Mouse (Mus musculus) adrenal gland (tissue): ENCODE data around the gene Lancl2.

ENCODE experiments used
- intact Hi-C: fragments of 180-260 bp; cut with DNase I; formaldehyde crosslinking; loops from one replicate; pipeline ENCODE4 v1.15.1; 2025

The Lancl2 gene

GRCm38 (mm10) chr6:57765095-57765878, 62.9 kb downstream of the Lancl2 start:
- intact Hi-C loops: no loop called here

DNA sequence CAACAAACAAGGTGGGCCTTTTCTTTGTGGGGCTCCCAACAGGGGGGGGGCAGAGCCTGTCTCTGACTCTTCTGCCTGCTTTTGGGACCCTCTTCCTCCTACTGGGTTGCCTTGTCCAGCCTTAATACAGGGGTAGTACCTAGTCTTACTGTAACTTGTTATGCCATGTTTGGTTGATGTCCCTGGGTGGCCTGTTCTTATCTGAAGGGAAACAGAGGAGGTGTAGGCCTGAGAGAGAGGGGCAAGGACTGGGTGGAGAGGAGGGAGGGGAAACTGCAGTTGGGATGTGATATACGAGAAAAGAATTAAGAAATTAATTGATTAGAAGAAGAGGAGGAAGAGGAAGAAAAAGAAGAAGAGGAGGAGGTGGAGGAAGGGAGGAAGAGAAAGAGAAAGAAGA, 63.9 kb downstream of the Lancl2 start:
- intact Hi-C loops: no loop called here

- intact Hi-C loops: no loop called here
Measured at GRCm38 (mm10) chr6:57767112-57767868, 65.0 kb downstream of the Lancl2 start.

- intact Hi-C loops: no loop called here
Measured at GRCm38 (mm10) chr6:57768948-57769525, 66.7 kb downstream of the Lancl2 start.

- intact Hi-C loops: no loop called here
Measured at GRCm38 (mm10) chr6:57770467-57771190, 68.3 kb downstream of the Lancl2 start.

DNA sequence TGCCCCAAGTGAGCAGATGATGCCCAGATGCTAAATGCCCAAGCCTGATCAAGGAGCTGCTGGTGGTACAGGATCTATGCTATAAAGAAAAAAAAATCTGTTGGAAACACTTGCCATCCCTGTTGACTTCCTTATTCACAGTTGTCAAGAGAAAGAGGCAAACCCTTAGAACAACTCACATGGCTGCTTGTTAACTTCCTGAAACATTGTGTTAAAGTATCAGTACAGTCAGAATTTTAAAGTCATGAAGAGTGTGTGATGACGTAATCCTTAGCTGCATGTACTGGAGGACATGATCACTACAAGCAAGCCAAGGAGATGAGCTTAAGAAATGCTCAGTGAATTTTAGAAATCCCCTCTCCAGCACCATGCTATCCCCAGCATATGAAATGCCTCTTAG, 71.5 kb downstream of the Lancl2 start:
- intact Hi-C loops: no loop called here

DNA sequence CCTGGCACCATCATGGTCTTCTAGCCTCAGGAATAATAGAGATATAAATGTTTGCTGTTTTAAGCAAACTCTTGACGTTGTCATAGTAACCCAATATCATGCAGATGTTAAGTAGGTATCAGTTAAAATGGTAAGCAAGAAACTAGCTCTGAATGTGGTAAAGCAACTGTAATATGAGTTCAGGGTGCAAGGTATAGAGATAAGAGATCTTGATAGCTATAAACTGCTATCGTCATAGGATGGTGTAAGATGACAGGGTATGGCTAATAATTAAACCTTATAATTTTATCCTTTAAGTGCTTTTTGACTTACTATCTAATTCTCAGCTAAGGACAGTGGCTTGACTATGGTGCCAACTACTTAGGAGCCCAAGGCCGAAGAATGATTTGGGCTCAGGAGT, 78.0 kb downstream of the Lancl2 start:
- intact Hi-C loops: no loop called here

- intact Hi-C loops: no loop called here
Measured at GRCm38 (mm10) chr6:57782658-57783057, 80.3 kb downstream of the Lancl2 start.

GRCm38 (mm10) chr6:57784251-57784650, 81.9 kb downstream of the Lancl2 start:
- intact Hi-C loops: no loop called here

- intact Hi-C loops: no loop called here
Measured at GRCm38 (mm10) chr6:57787376-57787775, 85.0 kb downstream of the Lancl2 start.
